ENCODE assay signal across 10 mouse cellular contexts in genomic region chr11:69429313-69429712, GRCm38 (mm10). TPM values are rescaled to one million over a fixed set of nuclear protein-coding genes. Genes with fewer than 3 reads are reported as not detected.
DNase-seq lines count a peak whose midpoint lies in the region; ATAC-seq lines count a peak whose summit lies in the region.
"Had no signal": no experiment of that assay in that cellular context is flagged by ENCODE, and none has a peak within 500 bp of the region (broad histone marks: within the 10 kb centered on the region; RNA-seq: fewer than 3 reads in every experiment).

No protein-coding gene starts in this region.

- H3K27me3 ChIP-seq in embryonic facial prominence, embryonic 14.5 days (replicated peaks; ENCODE audit: control insufficient read depth, insufficient read depth, low read length): no peaks in the 10 kb centered on the region
- H3K27me3 ChIP-seq in neural tube, embryonic 15.5 days (replicated peaks): no peaks in the 10 kb centered on the region
- H3K27me3 ChIP-seq: neural tube, embryonic 12.5 days had no signal

- DNase-seq in adrenal gland, adult (ENCODE audit: inconsistent age in 2 of 2, low spot score in 1 of 2): peak; percentile 48 to 58
- no peak for DNase-seq in adrenal gland, adult 2 months
- DNase-seq in left cerebral cortex, postnatal 14 days (ENCODE audit: low spot score in 2 of 2): peak; percentile 64 to 67
- DNase-seq in left cerebral cortex, adult 9 months (ENCODE audit: low spot score in 2 of 2): no peak
- peak; percentile 73 for DNase-seq in embryonic facial prominence, embryonic 14.5 days (ENCODE audit: low spot score)
- DNase-seq in lung, postnatal 14 days: peak; percentile 57
- DNase-seq in thymus, postnatal 25 days: no peak

- H3K9me3 ChIP-seq in embryonic facial prominence, embryonic 14.5 days (ENCODE audit: control insufficient read depth, low read length): no peaks in the 10 kb centered on the region
- no peaks in the 10 kb centered on the region for H3K9me3 ChIP-seq in neural tube, embryonic 15.5 days (replicated peaks)
- H3K9me3 ChIP-seq: neural tube, embryonic 12.5 days had no signal

- intact Hi-C loops in left cerebral cortex, postnatal 14 days (cut with DNase I): no loop called here

- H3K9ac ChIP-seq in embryonic facial prominence, embryonic 14.5 days (ENCODE audit: low read depth, low read length): no peak overlapping the region
- H3K9ac ChIP-seq in neural tube, embryonic 15.5 days (replicated peaks): no peak overlapping the region
- H3K9ac ChIP-seq: neural tube, embryonic 12.5 days had no signal

- H3K4me1 ChIP-seq in embryonic facial prominence, embryonic 14.5 days (ENCODE audit: control insufficient read depth, insufficient read depth, low read length): 0 out of 2 replicates have a peak, but pooled peaks cover 10% of the 10 kb centered on the region
- peaks cover 3% of the 10 kb centered on the region; the same call in 1 of the 2 replicates for H3K4me1 ChIP-seq in neural tube, embryonic 15.5 days
- H3K4me1 ChIP-seq: neural tube, embryonic 12.5 days had no signal

- no peak overlapping the region for H3K4me2 ChIP-seq in embryonic facial prominence, embryonic 14.5 days (ENCODE audit: low read depth, low read length)
- H3K4me2 ChIP-seq in neural tube, embryonic 15.5 days: no peak overlapping the region
- H3K4me2 ChIP-seq: neural tube, embryonic 12.5 days had no signal

- H3K36me3 ChIP-seq in embryonic facial prominence, embryonic 14.5 days (ENCODE audit: control insufficient read depth, insufficient read depth, low read length): no peaks in the 10 kb centered on the region
- no peaks in the 10 kb centered on the region for H3K36me3 ChIP-seq in neural tube, embryonic 15.5 days
- H3K36me3 ChIP-seq: neural tube, embryonic 12.5 days had no signal

- no peak overlapping the region for H3K4me3 ChIP-seq in embryonic facial prominence, embryonic 14.5 days (ENCODE audit: low read depth, low read length)
- no peak overlapping the region for H3K4me3 ChIP-seq in neural tube, embryonic 15.5 days (replicated peaks)
- H3K4me3 ChIP-seq: neural tube, embryonic 12.5 days had no signal

- WGBS in embryonic facial prominence, embryonic 14.5 days: 28% methylated on average over 2 of the region's 2 CpGs
- WGBS in neural tube, embryonic 15.5 days: 61% methylated on average over 2 of the region's 2 CpGs

- 0 out of 2 replicates have a peak overlapping the region, but pooled peaks have one; percentile 19 for H3K27ac ChIP-seq in embryonic facial prominence, embryonic 14.5 days (replicated peaks; ENCODE audit: low read depth, low read length)
- H3K27ac ChIP-seq in neural tube, embryonic 15.5 days (replicated peaks): no peak overlapping the region
- H3K27ac ChIP-seq: neural tube, embryonic 12.5 days had no signal

- ATAC-seq in embryonic facial prominence, embryonic 14.5 days (ENCODE audit: low read depth): no peak; the same call in 1 of the 2 replicates
- no peak for ATAC-seq in neural tube, embryonic 15.5 days (ENCODE audit: low FRiP score)

RNA-seq across cellular contexts. Expression of gene Kdm6b, which starts 15.8 kb away (rescaled TPM):
- 10 to 100 TPM; 31.4 to 41.5 TPM for total RNA-seq in adrenal gland, adult 2 months (2021)
- 17.4 and 18.7 TPM in 2 replicates for polyA plus RNA-seq in adrenal gland, adult 2 months (2012; rRNA removed)
- total RNA-seq in left cerebral cortex, postnatal 14 days (2021): 10 to 100 TPM; 33.0 to 33.3 TPM
- polyA plus RNA-seq in embryonic facial prominence, embryonic 14.5 days (2014; fragmentation: Nextera tagmentation; extraction: Ambion mirVana): 24.2 and 24.3 TPM in 2 replicates
- 29.4 and 32.6 TPM in 2 replicates for polyA plus RNA-seq in neural tube, embryonic 15.5 days (2015; fragmentation: Nextera tagmentation; extraction: Ambion mirVana)

RNA-seq across cellular contexts. Expression of gene Tmem88, which starts 31.3 kb away (rescaled TPM):
- 10 to 100 TPM; 10.8 to 16.0 TPM for total RNA-seq in adrenal gland, adult 2 months (2021)
- polyA plus RNA-seq in adrenal gland, adult 2 months (2012; rRNA removed): 86.3 and 94.7 TPM in 2 replicates
- total RNA-seq in left cerebral cortex, postnatal 14 days (2021): 1 to 10 TPM; 2.6 to 2.9 TPM
- 19.2 and 21.0 TPM in 2 replicates for polyA plus RNA-seq in embryonic facial prominence, embryonic 14.5 days (2014; fragmentation: Nextera tagmentation; extraction: Ambion mirVana)
- polyA plus RNA-seq in neural tube, embryonic 15.5 days (2015; fragmentation: Nextera tagmentation; extraction: Ambion mirVana): 6.2 and 9.1 TPM in 2 replicates
- total RNA-seq: megakaryocyte-erythroid progenitor cell, adult 5-6 weeks had no signal

RNA-seq across cellular contexts. Expression of gene Cyb5d1, which starts 33.9 kb away (rescaled TPM):
- 10 to 100 TPM; 44.2 to 59.7 TPM for total RNA-seq in adrenal gland, adult 2 months (2021)
- polyA plus RNA-seq in adrenal gland, adult 2 months (2012; rRNA removed): 10.7 and 11.8 TPM in 2 replicates
- total RNA-seq in left cerebral cortex, postnatal 14 days (2021): 10 to 100 TPM; 36.8 to 42.0 TPM
- 23.8 and 24.2 TPM in 2 replicates for polyA plus RNA-seq in embryonic facial prominence, embryonic 14.5 days (2014; fragmentation: Nextera tagmentation; extraction: Ambion mirVana)
- 29.7 and 31.5 TPM in 2 replicates for polyA plus RNA-seq in neural tube, embryonic 15.5 days (2015; fragmentation: Nextera tagmentation; extraction: Ambion mirVana)

RNA-seq across cellular contexts. Expression of gene Naa38, which starts 34.0 kb away (rescaled TPM):
- 100 to 1,000 TPM; 124 to 157 TPM for total RNA-seq in adrenal gland, adult 2 months (2021)
- 175 and 193 TPM in 2 replicates for polyA plus RNA-seq in adrenal gland, adult 2 months (2012; rRNA removed)
- 100 to 1,000 TPM in 1 of 2 experiments, 10 to 100 TPM in 1; 92.0 to 106 TPM for total RNA-seq in left cerebral cortex, postnatal 14 days (2021)
- 160 and 177 TPM in 2 replicates for polyA plus RNA-seq in embryonic facial prominence, embryonic 14.5 days (2014; fragmentation: Nextera tagmentation; extraction: Ambion mirVana)
- polyA plus RNA-seq in neural tube, embryonic 15.5 days (2015; fragmentation: Nextera tagmentation; extraction: Ambion mirVana): 130 and 132 TPM in 2 replicates

Comparison
In these comparisons a context has a peak if more than half of its experiments do, and no peak if none do; other contexts are left out.
1. DNase-seq: peak in adrenal gland, adult (2 of 2), left cerebral cortex, postnatal 14 days (2 of 2), embryonic facial prominence, embryonic 14.5 days (single experiment) and lung, postnatal 14 days (single experiment); none in adrenal gland, adult 2 months (single experiment), left cerebral cortex, adult 9 months (0 of 2) and thymus, postnatal 25 days (single experiment).